Mouse (Mus musculus) ES-E14 (cell line): ENCODE data around the gene Clic1.

ENCODE experiments used
- HCFC1 ChIP-seq: IDR thresholded peaks from 2 replicates; pipeline ENCODE4 v1.6.1; 2012; ENCODE audit warnings: low read length, inconsistent platforms, borderline replicate concordance; ENCODE audit not compliant: insufficient read depth
- MAFK ChIP-seq: IDR thresholded peaks from 2 replicates; pipeline ENCODE4 v1.6.1; 2014; ENCODE audit warnings: mild to moderate bottlenecking, low read depth, low read length, inconsistent platforms; ENCODE audit not compliant: insufficient read depth
- ZNF384 ChIP-seq: IDR thresholded peaks from 2 replicates; pipeline ENCODE4 v1.6.1; 2012; ENCODE audit warnings: low read depth, low read length, inconsistent platforms

DNA sequence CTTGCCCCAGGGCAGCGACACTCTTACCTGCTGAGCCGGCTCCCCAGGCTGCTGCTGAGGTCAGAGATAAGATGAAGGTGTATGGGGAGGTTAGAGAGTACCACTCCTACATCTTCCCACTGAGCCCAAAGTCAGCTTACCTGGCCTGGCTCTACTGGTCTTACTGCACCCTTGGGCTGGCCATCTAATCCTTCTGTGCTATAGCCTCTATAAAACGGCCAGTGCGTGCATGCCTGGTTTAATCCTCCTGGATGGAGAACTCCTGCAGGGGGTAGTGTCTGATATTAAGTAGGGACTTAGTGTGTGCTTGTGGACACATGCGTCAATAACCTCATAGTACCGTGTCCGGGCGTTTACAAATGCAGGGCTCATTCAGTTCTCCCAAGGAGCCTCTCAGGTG lies 29.2 kb upstream of the Clic1 start:
- TF ChIP-seq HCFC1 (no peak), MAFK (no peak), ZNF384 (no peak)
